Mouse (Mus musculus): Measurements from ENCODE around the gene Ybx3. TPM values are rescaled to one million over a fixed set of nuclear protein-coding genes. Genes with fewer than 3 reads are reported as not detected.

The Ybx3 gene
- 31.7 and 33.8 TPM in 2 replicates for polyA plus RNA-seq (2015; fragmentation: Nextera tagmentation; extraction: Ambion mirVana)

DNA sequence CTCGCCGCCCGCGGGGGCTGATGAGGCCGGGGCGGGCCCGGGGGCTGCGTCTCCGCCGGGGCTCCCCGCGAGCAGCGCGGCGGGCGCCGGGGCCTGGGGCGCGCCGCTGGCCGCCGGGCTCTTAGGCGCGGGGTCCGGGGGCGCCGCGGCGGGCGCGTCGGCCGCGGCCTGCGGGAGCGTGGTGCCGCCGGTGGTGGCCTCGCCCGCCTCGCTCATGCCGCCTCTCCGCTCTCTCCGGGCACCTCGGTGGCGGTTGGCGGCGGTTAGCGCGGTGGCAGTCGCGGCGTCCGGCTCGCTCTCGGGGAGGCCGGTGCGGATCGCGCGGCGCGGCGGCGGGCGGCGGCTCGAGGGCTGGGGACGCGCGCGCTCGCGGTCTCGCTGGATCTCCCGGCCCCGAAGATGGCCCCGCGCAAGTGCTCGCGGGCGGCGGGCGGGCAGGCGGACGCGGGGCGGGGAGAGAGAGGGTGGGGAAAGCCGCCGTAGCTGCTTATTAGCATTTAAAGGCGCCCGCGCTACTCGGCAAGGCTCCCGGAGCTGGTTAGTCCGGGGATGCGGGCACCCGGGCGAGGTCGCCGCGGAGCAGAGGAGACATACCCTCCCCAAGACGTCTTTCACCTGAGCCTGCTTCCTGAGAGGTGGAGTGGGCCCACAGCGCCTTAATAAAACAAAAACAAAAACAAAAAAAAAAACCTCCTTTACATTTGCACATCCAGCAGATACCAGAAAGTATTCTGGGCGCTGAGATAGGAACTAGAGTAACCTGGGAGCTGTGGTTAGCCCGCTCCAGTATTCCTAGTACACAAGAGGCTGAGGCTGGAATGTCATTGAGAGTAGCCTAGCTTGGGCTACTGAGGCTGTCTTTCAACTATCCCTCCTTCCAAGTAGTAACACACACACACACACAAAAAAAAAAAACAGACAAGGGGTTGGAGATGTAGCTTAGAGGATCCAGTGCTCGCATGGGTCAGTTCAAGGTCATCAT lies at the start of gene Ybx3:
TSS of gene Ybx3 (minus strand) at position 437 of the 982 bp plus-strand sequence.
- peak; percentile 94 for ATAC-seq
- Histone ChIP-seq H3K4me2 (ENCODE audit: low read depth, low read length) (peak within 1 kb of the TSS; percentile 89), H3K4me3 (ENCODE audit: low read length) (peak within 1 kb of the TSS; percentile 94), H3K4me1 (ENCODE audit: control insufficient read depth, insufficient read depth, low read length) (peaks cover 13% of the 10 kb centered on the region), H3K9ac (ENCODE audit: low read depth, low read length) (peak within 1 kb of the TSS; percentile 96), H3K27ac (ENCODE audit: low read length) (peak within 1 kb of the TSS; percentile 88), H3K9me3 (ENCODE audit: control insufficient read depth, low read length) (no peaks in the 10 kb centered on the region), H3K36me3 (ENCODE audit: control insufficient read depth, insufficient read depth, low read length) (no peaks in the 10 kb centered on the region), H3K27me3 (replicated peaks; ENCODE audit: control insufficient read depth, insufficient read depth, low read length) (no peaks in the 10 kb centered on the region)
- under 1% methylated on average over 90 of the region's 107 CpGs for WGBS

DNA sequence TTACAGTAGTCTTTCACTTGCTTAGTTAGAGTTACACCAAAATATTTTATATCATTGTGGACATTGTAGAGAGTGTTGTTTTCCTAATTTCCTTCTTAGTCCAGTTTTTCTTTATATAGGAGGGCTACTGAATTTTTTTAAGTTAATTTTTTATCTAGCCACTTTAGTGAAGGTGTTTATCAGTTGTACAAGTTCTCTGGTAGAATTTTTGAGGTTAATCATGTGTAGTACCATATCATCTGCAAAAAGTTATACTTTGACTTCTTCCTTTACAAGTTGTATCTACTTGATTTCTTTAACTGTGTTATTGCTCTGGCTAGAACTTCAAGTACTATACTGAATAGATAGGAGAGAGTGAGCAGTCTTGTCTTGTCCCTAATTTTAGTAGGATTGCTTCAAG lies 48.4 kb upstream of the Ybx3 start:
- ATAC-seq, result no peak

DNA sequence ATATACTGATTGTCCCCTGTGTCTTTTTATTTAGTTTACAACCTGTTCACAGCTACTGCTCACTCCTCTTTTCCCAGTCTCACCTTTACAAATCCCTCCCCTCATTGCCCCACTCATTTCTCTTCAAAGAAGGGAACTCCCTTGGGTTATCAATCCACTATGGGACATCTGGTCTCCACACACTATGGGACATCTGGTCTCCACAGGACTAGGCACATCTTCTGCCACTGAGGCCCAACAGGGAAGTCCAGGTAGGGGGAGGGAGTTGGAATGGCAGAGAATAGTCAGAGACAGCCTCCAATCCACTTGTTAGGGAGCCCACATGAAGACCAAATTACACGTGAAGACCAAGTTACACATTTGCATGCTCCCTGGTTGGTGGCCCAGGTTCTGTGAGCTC lies 45.8 kb upstream of the Ybx3 start:
- Histone ChIP-seq H3K9me3 (ENCODE audit: control insufficient read depth, low read length) (no peaks in the 10 kb centered on the region), H3K9ac (ENCODE audit: low read depth, low read length) (peak overlapping the region; percentile 76; the same call in 1 of the 2 replicates), H3K4me1 (ENCODE audit: control insufficient read depth, insufficient read depth, low read length) (0 out of 2 replicates have a peak, but pooled peaks cover 3% of the 10 kb centered on the region), H3K27me3 (replicated peaks; ENCODE audit: control insufficient read depth, insufficient read depth, low read length) (0 out of 2 replicates have a peak, but pooled peaks cover 3% of the 10 kb centered on the region), H3K4me3 (ENCODE audit: low read length) (peak overlapping the region; percentile 52), H3K36me3 (ENCODE audit: control insufficient read depth, insufficient read depth, low read length) (no peaks in the 10 kb centered on the region), H3K27ac (ENCODE audit: low read length) (no peak overlapping the region), H3K4me2 (ENCODE audit: low read depth, low read length) (peak overlapping the region; percentile 92)
- 44% methylated on average over 1 of the region's 1 CpGs for WGBS
- ATAC-seq, result no peak

More for the DNA sequence above, 48.4 kb upstream of the Ybx3 start:
- no peak overlapping the region for H3K4me2 ChIP-seq (ENCODE audit: low read depth, low read length)
- H3K4me3 ChIP-seq (ENCODE audit: low read length), result no peak overlapping the region
- 0 out of 2 replicates have a peak, but pooled peaks cover 3% of the 10 kb centered on the region for H3K27me3 ChIP-seq (replicated peaks; ENCODE audit: control insufficient read depth, insufficient read depth, low read length)
- H3K9ac ChIP-seq (ENCODE audit: low read depth, low read length), result no peak overlapping the region
- H3K4me1 ChIP-seq (ENCODE audit: control insufficient read depth, insufficient read depth, low read length), result 0 out of 2 replicates have a peak, but pooled peaks cover 3% of the 10 kb centered on the region
- H3K27ac ChIP-seq (ENCODE audit: low read length), result no peak overlapping the region
- H3K9me3 ChIP-seq (ENCODE audit: control insufficient read depth, low read length), result no peaks in the 10 kb centered on the region
- no peaks in the 10 kb centered on the region for H3K36me3 ChIP-seq (ENCODE audit: control insufficient read depth, insufficient read depth, low read length)

DNA sequence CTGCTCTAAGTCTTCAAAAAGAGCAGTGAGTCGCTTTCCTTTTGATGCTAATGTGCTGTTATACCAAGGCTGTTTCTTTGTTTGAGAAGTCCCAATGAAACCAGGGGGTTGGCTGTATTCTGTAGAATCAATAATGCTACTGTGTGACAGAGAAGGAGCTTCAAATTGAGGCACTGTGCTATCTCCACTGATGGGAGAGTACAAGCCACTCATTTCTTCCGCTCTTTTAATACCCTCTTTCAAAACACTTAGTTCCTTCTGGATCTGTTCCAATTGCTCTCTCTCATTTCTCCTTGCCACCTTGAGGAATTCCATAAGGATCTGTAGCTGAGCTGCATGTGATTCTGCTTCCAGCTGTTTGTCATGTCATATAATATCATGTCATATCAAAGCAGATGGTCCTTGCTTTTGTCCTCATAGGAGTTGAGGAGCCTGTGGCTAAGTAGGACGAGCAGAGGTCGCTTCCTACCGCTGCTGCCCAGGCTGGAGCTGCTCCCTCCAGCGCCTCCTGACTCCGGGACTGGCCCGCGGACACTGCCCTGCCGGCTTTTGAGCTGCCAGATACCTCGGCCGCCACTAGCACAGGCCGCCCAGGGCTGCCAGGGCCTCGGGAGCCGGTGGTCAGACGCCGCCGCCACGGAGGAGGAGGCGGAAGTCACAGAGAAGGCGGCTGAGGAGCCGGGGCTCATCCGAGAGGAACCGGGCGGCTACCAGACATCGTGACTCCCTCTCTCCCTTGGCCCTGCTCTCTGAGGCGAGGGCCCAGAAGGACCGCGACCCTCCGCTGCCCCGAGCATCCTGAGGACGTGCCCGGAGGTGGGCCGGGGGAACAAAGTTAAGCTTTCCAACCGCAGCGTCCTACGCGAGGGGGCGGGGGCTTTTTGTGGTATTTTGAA lies 45.1 kb upstream of the Ybx3 start:
- H3K27ac ChIP-seq (ENCODE audit: low read length), result no peak overlapping the region
- H3K36me3 ChIP-seq (ENCODE audit: control insufficient read depth, insufficient read depth, low read length), result no peaks in the 10 kb centered on the region
- peak overlapping the region; percentile 76 for H3K9ac ChIP-seq (ENCODE audit: low read depth, low read length)
- H3K9me3 ChIP-seq (ENCODE audit: control insufficient read depth, low read length), result no peaks in the 10 kb centered on the region
- H3K4me1 ChIP-seq (ENCODE audit: control insufficient read depth, insufficient read depth, low read length), result 0 out of 2 replicates have a peak, but pooled peaks cover 3% of the 10 kb centered on the region
- WGBS, result 7% methylated on average over 38 of the region's 39 CpGs
- ATAC-seq, result peak; percentile 62
- H3K27me3 ChIP-seq (replicated peaks; ENCODE audit: control insufficient read depth, insufficient read depth, low read length), result 0 out of 2 replicates have a peak, but pooled peaks cover 3% of the 10 kb centered on the region
- peak overlapping the region; percentile 52 for H3K4me3 ChIP-seq (ENCODE audit: low read length)
- H3K4me2 ChIP-seq (ENCODE audit: low read depth, low read length), result peak overlapping the region; percentile 92

DNA sequence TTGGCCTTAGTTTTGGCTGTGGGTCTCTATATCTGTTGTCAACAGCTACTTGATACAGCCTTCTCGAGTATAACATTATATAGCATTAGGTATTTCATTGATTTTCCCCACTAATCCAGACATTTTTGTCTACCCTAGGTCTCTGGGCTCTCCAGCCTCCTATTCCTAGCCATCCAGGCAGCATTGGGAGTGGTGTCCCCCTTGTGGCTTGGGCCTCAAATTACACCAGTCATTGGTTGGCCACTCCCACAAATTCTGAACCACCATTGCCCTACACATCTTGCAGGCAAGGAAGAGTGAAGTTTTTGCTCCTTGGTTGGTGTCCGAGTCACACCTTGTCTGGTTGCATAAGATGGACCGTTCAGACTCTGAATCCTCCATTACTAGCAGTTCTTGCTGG lies 33.3 kb upstream of the Ybx3 start:
- Histone ChIP-seq H3K4me2 (ENCODE audit: low read depth, low read length) (no peak overlapping the region), H3K27me3 (replicated peaks; ENCODE audit: control insufficient read depth, insufficient read depth, low read length) (no peaks in the 10 kb centered on the region), H3K9me3 (ENCODE audit: control insufficient read depth, low read length) (no peaks in the 10 kb centered on the region), H3K36me3 (ENCODE audit: control insufficient read depth, insufficient read depth, low read length) (no peaks in the 10 kb centered on the region), H3K9ac (ENCODE audit: low read depth, low read length) (no peak overlapping the region), H3K4me3 (ENCODE audit: low read length) (no peak overlapping the region), H3K27ac (ENCODE audit: low read length) (no peak overlapping the region), H3K4me1 (ENCODE audit: control insufficient read depth, insufficient read depth, low read length) (no peaks in the 10 kb centered on the region)
- 74% methylated on average over 3 of the region's 3 CpGs for WGBS
- no peak for ATAC-seq

DNA sequence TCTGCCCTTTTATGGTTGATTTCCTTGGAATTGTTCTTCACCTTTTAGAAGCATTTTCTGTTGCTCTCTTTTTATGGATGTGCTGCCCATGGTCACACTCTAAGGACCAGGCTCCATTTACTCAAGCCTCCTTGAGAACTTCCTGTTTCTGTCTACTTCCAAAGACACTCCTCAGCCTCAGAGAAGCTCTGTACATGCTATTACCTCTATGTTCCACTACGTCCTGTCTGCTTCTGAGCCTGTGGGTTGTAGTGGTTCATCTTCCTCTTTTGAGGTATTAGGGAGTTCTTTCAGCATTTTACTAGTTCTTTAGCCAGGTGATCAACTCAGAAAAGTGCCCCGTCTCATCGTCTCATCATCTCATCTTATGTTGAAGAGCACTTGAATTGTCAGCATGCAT lies 31.3 kb upstream of the Ybx3 start:
- ATAC-seq, result no peak
- Histone ChIP-seq H3K27me3 (replicated peaks; ENCODE audit: control insufficient read depth, insufficient read depth, low read length) (no peaks in the 10 kb centered on the region), H3K36me3 (ENCODE audit: control insufficient read depth, insufficient read depth, low read length) (no peaks in the 10 kb centered on the region), H3K9me3 (ENCODE audit: control insufficient read depth, low read length) (no peaks in the 10 kb centered on the region), H3K4me2 (ENCODE audit: low read depth, low read length) (no peak overlapping the region), H3K4me3 (ENCODE audit: low read length) (no peak overlapping the region), H3K9ac (ENCODE audit: low read depth, low read length) (no peak overlapping the region), H3K27ac (ENCODE audit: low read length) (no peak overlapping the region), H3K4me1 (ENCODE audit: control insufficient read depth, insufficient read depth, low read length) (no peaks in the 10 kb centered on the region)
- WGBS, result 89% methylated on average over 3 of the region's 3 CpGs

DNA sequence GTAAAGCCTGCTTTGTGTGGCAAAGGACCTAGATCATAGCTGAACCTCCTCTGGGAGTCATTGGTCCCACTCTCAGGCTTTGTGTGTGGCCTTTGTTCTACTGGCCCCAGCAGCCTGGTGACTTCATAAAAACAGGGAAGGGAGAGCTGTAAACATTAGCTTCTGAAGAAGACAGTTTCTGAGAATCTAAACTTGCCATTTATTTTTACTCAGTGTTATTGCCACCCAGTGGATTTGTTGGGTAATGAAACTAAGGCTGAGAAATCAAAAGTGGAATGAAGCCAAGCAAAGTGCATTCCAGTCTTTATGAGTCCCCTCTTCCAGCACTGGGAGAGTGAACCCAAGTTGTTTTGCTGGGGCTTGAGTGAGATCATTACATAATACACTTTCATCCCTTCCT lies 30.5 kb upstream of the Ybx3 start:
- H3K9me3 ChIP-seq (ENCODE audit: control insufficient read depth, low read length), result no peaks in the 10 kb centered on the region
- H3K36me3 ChIP-seq (ENCODE audit: control insufficient read depth, insufficient read depth, low read length), result no peaks in the 10 kb centered on the region
- H3K27me3 ChIP-seq (replicated peaks; ENCODE audit: control insufficient read depth, insufficient read depth, low read length), result no peaks in the 10 kb centered on the region
- H3K4me2 ChIP-seq (ENCODE audit: low read depth, low read length), result no peak overlapping the region
- H3K27ac ChIP-seq (ENCODE audit: low read length), result no peak overlapping the region
- no peak overlapping the region for H3K4me3 ChIP-seq (ENCODE audit: low read length)
- no peaks in the 10 kb centered on the region for H3K4me1 ChIP-seq (ENCODE audit: control insufficient read depth, insufficient read depth, low read length)
- H3K9ac ChIP-seq (ENCODE audit: low read depth, low read length), result no peak overlapping the region
- peak; percentile 82 for ATAC-seq

DNA sequence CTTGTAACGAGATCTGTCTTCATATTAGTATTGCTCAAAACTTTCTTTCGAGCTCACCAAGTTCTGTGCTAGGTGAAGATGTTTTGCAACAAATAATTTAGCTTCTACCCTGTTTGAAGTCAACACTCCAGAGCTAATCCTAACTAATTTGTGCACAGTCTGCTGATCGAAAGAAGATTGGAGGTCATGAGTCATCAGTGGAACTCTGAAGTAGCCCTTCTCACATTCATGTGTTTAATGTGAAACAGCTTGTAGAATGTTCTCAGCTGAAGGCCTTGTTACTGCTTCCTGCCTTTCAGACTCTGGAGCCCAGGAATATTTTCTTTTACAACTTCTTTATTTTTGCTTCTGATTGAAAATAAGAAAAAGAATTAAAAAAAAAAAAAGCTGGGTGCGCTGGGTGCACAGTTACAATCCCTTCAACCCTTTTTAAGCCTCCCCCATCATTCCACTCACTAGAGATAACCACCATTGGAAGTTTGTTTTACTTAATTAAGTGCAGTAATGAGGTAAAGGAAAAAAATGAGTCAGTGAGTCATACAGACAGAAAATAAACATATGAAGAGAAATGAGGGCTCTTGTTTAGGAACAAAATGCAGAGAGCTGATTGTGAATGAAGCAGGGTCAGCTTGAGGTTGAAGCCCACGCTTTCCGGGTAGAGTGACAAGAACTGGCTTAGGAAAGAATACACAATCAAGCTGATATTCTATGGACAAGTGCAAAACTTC lies 23.0 kb upstream of the Ybx3 start:
- Histone ChIP-seq H3K36me3 (ENCODE audit: control insufficient read depth, insufficient read depth, low read length) (no peaks in the 10 kb centered on the region), H3K9ac (ENCODE audit: low read depth, low read length) (no peak overlapping the region), H3K27ac (ENCODE audit: low read length) (no peak overlapping the region), H3K9me3 (ENCODE audit: control insufficient read depth, low read length) (no peaks in the 10 kb centered on the region), H3K4me3 (ENCODE audit: low read length) (no peak overlapping the region), H3K27me3 (replicated peaks; ENCODE audit: control insufficient read depth, insufficient read depth, low read length) (no peaks in the 10 kb centered on the region), H3K4me1 (ENCODE audit: control insufficient read depth, insufficient read depth, low read length) (no peaks in the 10 kb centered on the region), H3K4me2 (ENCODE audit: low read depth, low read length) (no peak overlapping the region)
- no peak for ATAC-seq
- 74% methylated on average over 6 of the region's 6 CpGs for WGBS

Data from intestine, embryonic 16.5 days (tissue).